Mouse (Mus musculus) megakaryocyte, embryonic 14.5 days (primary cell): ENCODE results near the gene Med16.

Experiments used
- FLI1 ChIP-seq: IDR thresholded peaks from 2 replicates; pipeline ENCODE4 v1.6.1; 2012; ENCODE audit warnings: low read length, inconsistent platforms, mixed read lengths
- GATA1 ChIP-seq: IDR thresholded peaks from 3 replicates; pipeline ENCODE4 v1.6.1; 2012; ENCODE audit warnings: mixed read lengths, low read length, inconsistent platforms, borderline replicate concordance

- TF ChIP-seq GATA1 (no peak), FLI1 (no peak)
These were observed 55.3 kb downstream of the Med16 start for GRCm38 (mm10) chr10:79853392-79853791.
